Mouse (Mus musculus) heart, embryonic 12.5 days (tissue): ENCODE measurements around the gene Zfp953. TPM values are rescaled to one million over a fixed set of nuclear protein-coding genes. Genes with fewer than 3 reads are reported as not detected.
A peak's percentile ranks its signal among the peaks of the same experiment; 100 is the strongest.

Experiments
- ATAC-seq: fragments of 200-750 bp; cut with Nextera tagmentation; 2 replicates; pipeline ENCODE4 v1.8.0; 2017; ENCODE audit warnings: moderate TSS enrichment, moderate library complexity; ENCODE audit not compliant: insufficient number of reproducible peaks, low FRiP score
- H3K27ac ChIP-seq: fragments of 300-500 bp; sonication (generic); 2 replicates; pipeline ENCODE4 v1.5.1; 2016; ENCODE audit warnings: mild to moderate bottlenecking, moderate library complexity; ENCODE audit not compliant: poor library complexity, severe bottlenecking
- H3K27me3 ChIP-seq: fragments of 300-500 bp; sonication (generic); replicated peaks from 2 replicates; pipeline ENCODE4 v1.6.1; 2016; ENCODE audit warnings: mild to moderate bottlenecking, moderate library complexity
- H3K36me3 ChIP-seq: fragments of 300-500 bp; sonication (generic); 2 replicates; pipeline ENCODE4 v1.6.1; 2016; ENCODE audit warnings: mild to moderate bottlenecking, moderate library complexity
- H3K4me1 ChIP-seq: fragments of 300-500 bp; sonication (generic); replicated peaks from 2 replicates; pipeline ENCODE4 v1.6.1; 2016; ENCODE audit warnings: mild to moderate bottlenecking
- H3K4me2 ChIP-seq: fragments of 300-500 bp; sonication (generic); 2 replicates; pipeline ENCODE4 v1.6.1; 2016; ENCODE audit warnings: mild to moderate bottlenecking, moderate library complexity
- H3K4me3 ChIP-seq: fragments of 300-500 bp; sonication (generic); 2 replicates; pipeline ENCODE4 v1.5.1; 2016; ENCODE audit warnings: mild to moderate bottlenecking
- H3K9ac ChIP-seq: fragments of 300-500 bp; sonication (generic); 2 replicates; pipeline ENCODE4 v1.6.1; 2016; ENCODE audit warnings: mild to moderate bottlenecking, moderate library complexity
- H3K9me3 ChIP-seq: fragments of 300-500 bp; sonication (generic); replicated peaks from 2 replicates; pipeline ENCODE4 v1.6.1; 2016; ENCODE audit warnings: mild to moderate bottlenecking, moderate library complexity
- WGBS: fragments of 180-500 bp; shearing (Covaris S2); methylation state at CpG from one replicate; pipeline ENCODE4 v1.1.7; 2016; 5-methylcytosine and 5-hydroxymethylcytosine counted together
- polyA plus RNA-seq: library from polyadenylated mRNA; unstranded; fragments of >200 nt; fragmentation: Nextera tagmentation; extraction: Ambion mirVana; gene quantifications from 2 replicates; pipeline ENCODE4 v1.2.1, GENCODE M21; 2016

Zfp953 gene
- polyA plus RNA-seq, 1 experiment from 2014 or later, result 0.93 TPM

- Histone ChIP-seq H3K4me1 (0 out of 2 replicates have a peak, but pooled peaks cover 4% of the 10 kb centered on the region), H3K4me3 (peak within 1 kb of the TSS; percentile 60), H3K27ac (no peak within 1 kb of the TSS), H3K27me3 (no peaks in the 10 kb centered on the region), H3K4me2 (peak within 1 kb of the TSS; percentile 74), H3K9me3 (no peaks in the 10 kb centered on the region), H3K36me3 (no peaks in the 10 kb centered on the region), H3K9ac (peak within 1 kb of the TSS; percentile 78)
- 13% methylated on average over 16 of the region's 16 CpGs for WGBS
- ATAC-seq, result peak; percentile 97
Measured at GRCm38 (mm10) chr13:67305822-67306672, 54.4 kb downstream of the Zfp953 start, which contains the start of gene Zfp457. Zfp457 (minus strand) TSS chr13:67306485.

Other genes starting within 250 kb of the Zfp953 start
- gene Rslcan18, start 244.3 kb downstream of the Zfp953 start, polyA plus RNA-seq, result 0.31 and 0.56 TPM in 2 replicates
- gene Zfp759, start 238.9 kb downstream of the Zfp953 start, polyA plus RNA-seq, result 1.1 and 1.2 TPM in 2 replicates
- 5.0 and 5.7 TPM in 2 replicates for gene Rsl1, start 187.4 kb downstream of the Zfp953 start, polyA plus RNA-seq
- 0.91 and 1.3 TPM in 2 replicates for gene Zfp455, start 166.1 kb downstream of the Zfp953 start, polyA plus RNA-seq
- gene Zfp458, start 82.1 kb downstream of the Zfp953 start, polyA plus RNA-seq, result 1.7 and 1.9 TPM in 2 replicates
- gene Zfp457, start 54.1 kb downstream of the Zfp953 start, polyA plus RNA-seq, result 0.45 and 0.78 TPM in 2 replicates
- 2.2 and 2.5 TPM in 2 replicates for gene Zfp595, start 28.0 kb downstream of the Zfp953 start, polyA plus RNA-seq
- 0.59 and 2.2 TPM in 2 replicates for gene Gm28044, start 69 bp downstream of the Zfp953 start, polyA plus RNA-seq
- 0.23 and 0.41 TPM in 2 replicates for gene Gm28041, start 15.1 kb upstream of the Zfp953 start, polyA plus RNA-seq
- gene Zfp456, start 15.2 kb upstream of the Zfp953 start, polyA plus RNA-seq, result 1.3 and 1.4 TPM in 2 replicates
- gene Zfp429, start 39.2 kb upstream of the Zfp953 start, polyA plus RNA-seq, result 3.2 and 3.9 TPM in 2 replicates
- gene Zfp459, start 60.8 kb upstream of the Zfp953 start, polyA plus RNA-seq, result 0.17 and 0.69 TPM in 2 replicates
- gene Zfp874a, start 91.0 kb upstream of the Zfp953 start, polyA plus RNA-seq, result 6.2 and 7.2 TPM in 2 replicates
- gene Zfp874b, start 123.7 kb upstream of the Zfp953 start, polyA plus RNA-seq, result 1.3 and 2.0 TPM in 2 replicates
- 10.5 and 11.2 TPM in 2 replicates for gene Zfp58, start 139.9 kb upstream of the Zfp953 start, polyA plus RNA-seq
- not detected in 2 replicates for gene Gm26965, start 165.5 kb upstream of the Zfp953 start, polyA plus RNA-seq
- 17.3 and 18.2 TPM in 2 replicates for gene Zfp87, start 165.6 kb upstream of the Zfp953 start, polyA plus RNA-seq
- gene Zfp748, start 193.2 kb upstream of the Zfp953 start, polyA plus RNA-seq, result 9.6 and 9.9 TPM in 2 replicates
- gene Zfp729b, start 249.1 kb upstream of the Zfp953 start, polyA plus RNA-seq, result 2.4 and 2.9 TPM in 2 replicates